Comparison of ENCODE assay signal across 16 mouse cellular contexts in the genomic region with DNA sequence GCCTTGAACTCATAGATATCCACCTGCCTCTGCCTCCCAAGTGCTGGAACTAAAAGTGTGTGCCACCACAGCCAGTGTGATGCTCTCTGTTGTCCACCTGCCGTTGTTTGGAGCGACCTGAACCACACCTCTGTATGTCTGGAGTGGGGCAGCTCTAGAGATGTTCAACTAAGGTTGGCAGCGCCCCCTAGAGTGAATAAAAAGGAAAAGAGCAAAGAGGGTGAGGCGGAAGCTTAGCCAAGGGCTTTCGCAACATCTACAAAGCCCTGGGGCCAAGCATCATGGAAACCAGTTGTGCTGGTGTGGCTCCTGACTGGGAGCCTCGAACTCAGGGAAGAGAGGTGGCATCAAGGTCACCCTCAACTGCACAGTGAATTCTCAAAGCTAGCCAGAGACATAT. TPM values are rescaled to one million over a fixed set of nuclear protein-coding genes. Genes with fewer than 3 reads are reported as not detected.
DNase-seq lines count a peak whose midpoint lies in the region; ATAC-seq and TF ChIP-seq lines count a peak whose summit lies in the region.
"Had no signal": no experiment of that assay in that cellular context is flagged by ENCODE, and none has a peak within 500 bp of the region (broad histone marks: within the 10 kb centered on the region; RNA-seq: fewer than 3 reads in every experiment).

No protein-coding gene starts in this region.

- H3K79me2 ChIP-seq in liver, adult 2 months (ENCODE audit: control insufficient read depth, insufficient read depth, low read length): no peaks in the 10 kb centered on the region
- no peaks in the 10 kb centered on the region for H3K79me2 ChIP-seq in CH12.LX (replicated peaks; ENCODE audit: control insufficient read depth, extremely low read depth, insufficient read depth, poor library complexity, severe bottlenecking)

- H3K27ac ChIP-seq in liver, adult 2 months (replicated peaks; ENCODE audit: insufficient read depth, low read depth, low read length): no peak overlapping the region
- H3K27ac ChIP-seq in liver, embryonic 11.5 days (ENCODE audit: low read depth, low read length): no peak overlapping the region
- no peak overlapping the region for H3K27ac ChIP-seq in CH12.LX (ENCODE audit: insufficient read depth, low read depth)
- no peak overlapping the region for H3K27ac ChIP-seq in midbrain, embryonic 15.5 days
- H3K27ac ChIP-seq in midbrain, embryonic 10.5 days (replicated peaks): no peak overlapping the region
- H3K27ac ChIP-seq: forebrain, embryonic 13.5 days; kidney, embryonic 15.5 days had no signal

- H3K9ac ChIP-seq in liver, adult 2 months (ENCODE audit: low read depth, low read length): no peak overlapping the region
- H3K9ac ChIP-seq in liver, embryonic 11.5 days (ENCODE audit: low read depth, low read length): no peak overlapping the region
- no peak overlapping the region for H3K9ac ChIP-seq in CH12.LX (ENCODE audit: insufficient read depth, low read depth)
- H3K9ac ChIP-seq in midbrain, embryonic 15.5 days: no peak overlapping the region
- H3K9ac ChIP-seq: forebrain, embryonic 13.5 days; heart, embryonic 12.5 days; kidney, embryonic 15.5 days had no signal

- TF ChIP-seq CTCF in liver, adult 2 months (IDR thresholded peaks at IDR 0.05; ENCODE audit: low read depth, low read length): peak; percentile 18
- peak in 1 of 2 experiments; percentile 59; a peak in 2 of 4 replicates for TF ChIP-seq CTCF in CH12.LX (conservative IDR thresholded peaks at IDR 0.05 in 1 of 2, IDR thresholded peaks at IDR 0.05 in 1 of 2; ENCODE audit: low read depth in 2 of 2, low read length in 2 of 2)

- TF ChIP-seq POLR2A in liver, adult 2 months (IDR thresholded peaks at IDR 0.05; ENCODE audit: extremely low read depth, insufficient read depth, low read length): no peak
- no peak for TF ChIP-seq POLR2A in CH12.LX (IDR thresholded peaks at IDR 0.05; ENCODE audit: low read depth, low read length)

- in situ Hi-C loops in CH12.LX (cut with MboI; ENCODE audit: low pct_ligation_motif_present, low pct_unique_long_range_greater_than_20kb, low sequenced_read_pairs): no loop called here

- no peak overlapping the region for H3K4me3 ChIP-seq in liver, adult 2 months (ENCODE audit: insufficient read depth, low read depth, low read length)
- no peak overlapping the region for H3K4me3 ChIP-seq in liver, embryonic 11.5 days (ENCODE audit: low read depth, low read length)
- no peak overlapping the region for H3K4me3 ChIP-seq in CH12.LX (replicated peaks in 1 of 3; ENCODE audit: low read depth in 2 of 3, low read length in 2 of 3, poor library complexity in 1 of 3)
- no peak overlapping the region for H3K4me3 ChIP-seq in midbrain, embryonic 15.5 days
- no peak overlapping the region for H3K4me3 ChIP-seq in midbrain, embryonic 10.5 days
- H3K4me3 ChIP-seq: forebrain, embryonic 13.5 days; heart, embryonic 12.5 days; kidney, embryonic 15.5 days had no signal

- no peaks in the 10 kb centered on the region for H3K36me3 ChIP-seq in liver, adult 2 months (ENCODE audit: control insufficient read depth, insufficient read depth, low read length)
- H3K36me3 ChIP-seq in liver, embryonic 11.5 days (ENCODE audit: control insufficient read depth, insufficient read depth, low read length): no peaks in the 10 kb centered on the region
- H3K36me3 ChIP-seq in CH12.LX (replicated peaks in 1 of 2; ENCODE audit: control insufficient read depth in 1 of 2, insufficient read depth in 1 of 2, low read length in 1 of 2): peaks cover 0 to 1% of the 10 kb centered on the region in 2 experiments
- H3K36me3 ChIP-seq in midbrain, embryonic 15.5 days (replicated peaks): no peaks in the 10 kb centered on the region
- H3K36me3 ChIP-seq in midbrain, embryonic 10.5 days: no peaks in the 10 kb centered on the region

- no peak overlapping the region for H3K4me2 ChIP-seq in liver, embryonic 11.5 days
- H3K4me2 ChIP-seq in CH12.LX (ENCODE audit: insufficient read depth, low read depth, poor library complexity, severe bottlenecking): no peak overlapping the region
- H3K4me2 ChIP-seq in midbrain, embryonic 15.5 days: no peak overlapping the region
- H3K4me2 ChIP-seq: forebrain, embryonic 13.5 days; heart, embryonic 12.5 days; kidney, embryonic 15.5 days had no signal

- WGBS in liver, adult 2 months: 39% methylated on average over 6 of the region's 6 CpGs
- WGBS in liver, embryonic 11.5 days: 50% methylated on average over 6 of the region's 6 CpGs
- WGBS in midbrain, embryonic 15.5 days: 72% methylated on average over 6 of the region's 6 CpGs
- 66% methylated on average over 6 of the region's 6 CpGs for WGBS in midbrain, embryonic 10.5 days

- no peak for TF ChIP-seq EP300 in CH12.LX (IDR thresholded peaks at IDR 0.05; ENCODE audit: low read length)

- peak; percentile 50 for TF ChIP-seq RAD21 in CH12.LX (IDR thresholded peaks at IDR 0.05; ENCODE audit: low read depth, low read length)

- dilution Hi-C loops in CH12.LX (cut with MboI; ENCODE audit: extremely low pct_ligation_motif_present, extremely low pct_unique_long_range_greater_than_20kb, low sequenced_read_pairs): no loop called here

- no peak for ATAC-seq in liver, embryonic 11.5 days (replicated peaks; ENCODE audit: low FRiP score)
- peak; percentile 70 for ATAC-seq in megakaryocyte progenitor cell, adult 5-6 weeks (replicated peaks; ENCODE audit: poor library complexity)
- ATAC-seq in midbrain, embryonic 15.5 days (replicated peaks): no peak
- ATAC-seq: forebrain, embryonic 13.5 days; Patski had no signal

- peaks cover under 1% of the 10 kb centered on the region; the same call in 1 of the 2 replicates for H3K4me1 ChIP-seq in liver, adult 2 months (ENCODE audit: control insufficient read depth, insufficient read depth, low read length)
- H3K4me1 ChIP-seq in liver, embryonic 11.5 days (replicated peaks; ENCODE audit: control insufficient read depth, insufficient read depth, low read length): no peaks in the 10 kb centered on the region; the same call in 1 of the 2 replicates
- H3K4me1 ChIP-seq in CH12.LX (ENCODE audit: control insufficient read depth in 1 of 2, insufficient read depth in 2 of 2): 0 out of 4 replicates have a peak, but pooled peaks cover 0 to 2% of the 10 kb centered on the region in 2 experiments
- 0 out of 2 replicates have a peak, but pooled peaks cover 4% of the 10 kb centered on the region for H3K4me1 ChIP-seq in midbrain, embryonic 15.5 days
- H3K4me1 ChIP-seq in midbrain, embryonic 10.5 days: peaks cover 5% of the 10 kb centered on the region; the same call in 1 of the 2 replicates
- H3K4me1 ChIP-seq: heart, embryonic 12.5 days had no signal

- H3K27me3 ChIP-seq in liver, adult 2 months (ENCODE audit: control insufficient read depth, insufficient read depth, low read length): no peaks in the 10 kb centered on the region
- no peaks in the 10 kb centered on the region for H3K27me3 ChIP-seq in liver, embryonic 11.5 days (replicated peaks; ENCODE audit: control insufficient read depth, insufficient read depth, low read length)
- H3K27me3 ChIP-seq in CH12.LX (replicated peaks): peaks cover 12% of the 10 kb centered on the region
- no peaks in the 10 kb centered on the region for H3K27me3 ChIP-seq in midbrain, embryonic 15.5 days (replicated peaks)
- H3K27me3 ChIP-seq in midbrain, embryonic 10.5 days (ENCODE audit: low read depth, poor library complexity, severe bottlenecking): peaks cover 12% of the 10 kb centered on the region
- H3K27me3 ChIP-seq: heart, embryonic 12.5 days; Patski had no signal

- no peaks in the 10 kb centered on the region for H3K9me3 ChIP-seq in liver, embryonic 11.5 days (ENCODE audit: control insufficient read depth, low read length)
- no peaks in the 10 kb centered on the region for H3K9me3 ChIP-seq in CH12.LX (replicated peaks; ENCODE audit: low read length)
- H3K9me3 ChIP-seq in midbrain, embryonic 15.5 days: no peaks in the 10 kb centered on the region
- no peaks in the 10 kb centered on the region for H3K9me3 ChIP-seq in midbrain, embryonic 10.5 days (replicated peaks)
- H3K9me3 ChIP-seq: forebrain, embryonic 13.5 days; heart, embryonic 12.5 days; kidney, embryonic 15.5 days had no signal

- peak; percentile 68 for DNase-seq in liver, adult 2 months (ENCODE audit: extremely low read depth, low read depth, low spot score)
- no peak for DNase-seq in liver, embryonic 11.5 days (ENCODE audit: low spot score)
- DNase-seq in CH12.LX (ENCODE audit: extremely low read depth) (no peak), ZHBTc4 (ENCODE audit: low read depth, low spot score) (peak; percentile 91)
- DNase-seq in right cerebral cortex, postnatal 10 days (ENCODE audit: low spot score in 2 of 2): no peak
- no peak for DNase-seq in midbrain, embryonic 10.5 days (ENCODE audit: low spot score)
- DNase-seq: adrenal gland, postnatal 25 days; cerebellum, adult 9-10 months; layer of hippocampus, postnatal 36 days; right cerebral cortex, postnatal 4 days had no signal

RNA-seq across cellular contexts. Expression of a gene that starts 15.4 kb away (rescaled TPM):
- total RNA-seq in liver, adult 2 months (2014; rRNA removed): 23.4 and 37.9 TPM in 2 replicates
- polyA plus RNA-seq in liver, adult 2 months (2012; rRNA removed): 109 and 117 TPM in 2 replicates
- polyA plus RNA-seq in liver, embryonic 11.5 days (2014; fragmentation: Nextera tagmentation; extraction: Ambion mirVana): 14.3 and 19.0 TPM in 2 replicates
- 4.5 and 4.7 TPM in 2 replicates for total RNA-seq in CH12.LX (2012; rRNA removed)
- total RNA-seq in CH12.LX (2014; rRNA removed): 2.3 and 3.5 TPM in 2 replicates
- polyA plus RNA-seq in CH12.LX (2012; ENCODE audit: insufficient read length, low read depth): 7.1 and 7.9 TPM in 2 replicates
- total RNA-seq in megakaryocyte progenitor cell, adult 5-6 weeks (2015): 32.7 and 43.1 TPM in 2 replicates
- total RNA-seq in megakaryocyte progenitor cell, adult 5-6 weeks (2017): 25.9 and 39.4 TPM in 2 replicates
- polyA plus RNA-seq in midbrain, embryonic 15.5 days (2015; fragmentation: Nextera tagmentation; extraction: Ambion mirVana): 39.1 and 39.3 TPM in 2 replicates
- 4.9 and 10.5 TPM in 2 replicates for polyA plus RNA-seq in midbrain, embryonic 10.5 days (2016; fragmentation: Nextera tagmentation; extraction: Ambion mirVana)

RNA-seq across cellular contexts. Expression of a gene that starts 33.4 kb away (rescaled TPM):
- total RNA-seq in liver, adult 2 months (2014; rRNA removed): 28.2 and 38.5 TPM in 2 replicates
- polyA plus RNA-seq in liver, adult 2 months (2012; rRNA removed): 41.0 and 44.7 TPM in 2 replicates
- polyA plus RNA-seq in liver, embryonic 11.5 days (2014; fragmentation: Nextera tagmentation; extraction: Ambion mirVana): 155 and 157 TPM in 2 replicates
- total RNA-seq in CH12.LX (2012; rRNA removed) (60.7 and 67.7 TPM in 2 replicates), CH12.LX (2014; rRNA removed) (16.1 and 19.8 TPM in 2 replicates)
- polyA plus RNA-seq in CH12.LX (2012; ENCODE audit: insufficient read length, low read depth): 17.2 and 21.5 TPM in 2 replicates
- total RNA-seq in megakaryocyte progenitor cell, adult 5-6 weeks (2015): 2.3 and 2.6 TPM in 2 replicates
- total RNA-seq in megakaryocyte progenitor cell, adult 5-6 weeks (2017): 5.8 and 9.8 TPM in 2 replicates
- 51.1 and 51.6 TPM in 2 replicates for polyA plus RNA-seq in midbrain, embryonic 15.5 days (2015; fragmentation: Nextera tagmentation; extraction: Ambion mirVana)
- 13.5 and 18.3 TPM in 2 replicates for polyA plus RNA-seq in midbrain, embryonic 10.5 days (2016; fragmentation: Nextera tagmentation; extraction: Ambion mirVana)

RNA-seq across cellular contexts. Expression of a gene that starts 51.5 kb away (rescaled TPM):
- 26.1 and 28.1 TPM in 2 replicates for total RNA-seq in liver, adult 2 months (2014; rRNA removed)
- 57.0 and 60.9 TPM in 2 replicates for polyA plus RNA-seq in liver, adult 2 months (2012; rRNA removed)
- polyA plus RNA-seq in liver, embryonic 11.5 days (2014; fragmentation: Nextera tagmentation; extraction: Ambion mirVana): 20.6 and 20.7 TPM in 2 replicates
- 8.9 and 11.5 TPM in 2 replicates for total RNA-seq in CH12.LX (2012; rRNA removed)
- 12.9 and 13.2 TPM in 2 replicates for total RNA-seq in CH12.LX (2014; rRNA removed)
- 15.9 and 17.5 TPM in 2 replicates for polyA plus RNA-seq in CH12.LX (2012; ENCODE audit: insufficient read length, low read depth)
- 10.3 and 11.1 TPM in 2 replicates for total RNA-seq in megakaryocyte progenitor cell, adult 5-6 weeks (2015)
- total RNA-seq in megakaryocyte progenitor cell, adult 5-6 weeks (2017): 16.2 and 17.9 TPM in 2 replicates
- polyA plus RNA-seq in midbrain, embryonic 15.5 days (2015; fragmentation: Nextera tagmentation; extraction: Ambion mirVana): 39.6 and 41.2 TPM in 2 replicates
- polyA plus RNA-seq in midbrain, embryonic 10.5 days (2016; fragmentation: Nextera tagmentation; extraction: Ambion mirVana): 18.7 and 20.0 TPM in 2 replicates

RNA-seq across cellular contexts. Expression of a gene that starts 55.8 kb away (rescaled TPM):
- total RNA-seq in liver, adult 2 months (2014; rRNA removed): under 0.01 TPM in 2 replicates
- polyA plus RNA-seq in liver, adult 2 months (2012; rRNA removed): 0.02 and 0.04 TPM in 2 replicates
- polyA plus RNA-seq in liver, embryonic 11.5 days (2014; fragmentation: Nextera tagmentation; extraction: Ambion mirVana): 9.4 and 10.2 TPM in 2 replicates
- total RNA-seq in CH12.LX (2012; rRNA removed) (3.4 and 4.9 TPM in 2 replicates), CH12.LX (2014; rRNA removed) (0.86 and 1.1 TPM in 2 replicates)
- 2.0 and 2.5 TPM in 2 replicates for polyA plus RNA-seq in CH12.LX (2012; ENCODE audit: insufficient read length, low read depth)
- 3.8 and 3.9 TPM in 2 replicates for total RNA-seq in megakaryocyte progenitor cell, adult 5-6 weeks (2015)
- total RNA-seq in megakaryocyte progenitor cell, adult 5-6 weeks (2017): 1.7 and 2.8 TPM in 2 replicates
- polyA plus RNA-seq in midbrain, embryonic 15.5 days (2015; fragmentation: Nextera tagmentation; extraction: Ambion mirVana): 37.0 and 37.7 TPM in 2 replicates
- 27.7 and 33.8 TPM in 2 replicates for polyA plus RNA-seq in midbrain, embryonic 10.5 days (2016; fragmentation: Nextera tagmentation; extraction: Ambion mirVana)

Comparison
In these comparisons a context has a peak if more than half of its experiments do, and no peak if none do; other contexts are left out.
1. DNase-seq: peak in liver, adult 2 months (single experiment) and ZHBTc4 (single experiment); none in liver, embryonic 11.5 days (single experiment), CH12.LX (single experiment), right cerebral cortex, postnatal 10 days (0 of 2) and midbrain, embryonic 10.5 days (single experiment).